Mouse (Mus musculus) stomach, embryonic 14.5 days (tissue): ENCODE results near the gene Mthfr. TPM values are rescaled to one million over a fixed set of nuclear protein-coding genes. Genes with fewer than 3 reads are reported as not detected.

Experiments used
- ATAC-seq: fragments of 200-750 bp; cut with Nextera tagmentation; 2 replicates; pipeline ENCODE4 v1.8.0; 2017; ENCODE audit warnings: low read depth, moderate TSS enrichment; ENCODE audit not compliant: insufficient number of reproducible peaks, insufficient read depth, low FRiP score
- H3K27ac ChIP-seq: fragments of 300-500 bp; sonication (generic); 2 replicates; pipeline ENCODE4 v1.5.1; 2014; ENCODE audit warnings: mild to moderate bottlenecking, low read length, moderate library complexity, mixed read lengths
- H3K27me3 ChIP-seq: fragments of 300-500 bp; sonication (generic); 2 replicates; pipeline ENCODE4 v1.6.1; 2014; ENCODE audit warnings: low read length, control low read depth, mixed read lengths; ENCODE audit not compliant: control insufficient read depth, insufficient read depth
- H3K36me3 ChIP-seq: fragments of 300-500 bp; sonication (generic); 2 replicates; pipeline ENCODE4 v1.6.1; 2014; ENCODE audit warnings: mild to moderate bottlenecking, control low read depth, low read length, moderate library complexity, mixed read lengths; ENCODE audit not compliant: control insufficient read depth, insufficient read depth
- H3K4me1 ChIP-seq: fragments of 300-500 bp; sonication (generic); 2 replicates; pipeline ENCODE4 v1.6.1; 2014; ENCODE audit warnings: low read length, control low read depth, mixed read lengths; ENCODE audit not compliant: control insufficient read depth, insufficient read depth
- H3K4me2 ChIP-seq: fragments of 300-500 bp; sonication (generic); replicated peaks from 2 replicates; pipeline ENCODE4 v1.6.1; 2014; ENCODE audit warnings: low read depth, low read length, control low read depth
- H3K4me3 ChIP-seq: fragments of 300-500 bp; sonication (generic); 2 replicates; pipeline ENCODE4 v1.5.1; 2014; ENCODE audit warnings: low read depth, low read length, control low read depth
- H3K9ac ChIP-seq: fragments of 300-500 bp; sonication (generic); replicated peaks from 2 replicates; pipeline ENCODE4 v1.6.1; 2014; ENCODE audit warnings: low read depth, mild to moderate bottlenecking, control low read depth, low read length, moderate library complexity, mixed read lengths
- H3K9me3 ChIP-seq: fragments of 300-500 bp; sonication (generic); 2 replicates; pipeline ENCODE4 v1.6.1; 2016; ENCODE audit warnings: low read depth, low read length, control low read depth; ENCODE audit not compliant: control insufficient read depth
- WGBS: fragments of 180-500 bp; shearing (Covaris S2); extraction: QIAGEN DNeasy Blood & Tissue Kit; methylation state at CpG from one replicate; pipeline ENCODE4 v1.1.7; 2014; 5-methylcytosine and 5-hydroxymethylcytosine counted together
- polyA plus RNA-seq: library from polyadenylated mRNA; unstranded; fragments of >200 nt; fragmentation: Nextera tagmentation; extraction: Ambion mirVana; gene quantifications from 2 replicates; pipeline ENCODE4 v1.2.1, GENCODE M21; 2014

Mthfr gene
- polyA plus RNA-seq: 18.0 and 18.4 TPM in 2 replicates

- WGBS: under 1% methylated on average over 54 of the region's 54 CpGs
- peak; percentile 93 for ATAC-seq
- peaks cover 34% of the 10 kb centered on the region for H3K4me1 ChIP-seq
- peak within 1 kb of the TSS; percentile 75; the same call in 1 of the 2 replicates for H3K27ac ChIP-seq
- no peaks in the 10 kb centered on the region for H3K27me3 ChIP-seq
- peak within 1 kb of the TSS; percentile 54 for H3K9ac ChIP-seq
- peak within 1 kb of the TSS; percentile 67 for H3K4me2 ChIP-seq
- H3K36me3 ChIP-seq: peaks cover 6% of the 10 kb centered on the region; the same call in 1 of the 2 replicates
- peak within 1 kb of the TSS; percentile 78 for H3K4me3 ChIP-seq
- no peaks in the 10 kb centered on the region for H3K9me3 ChIP-seq
Measured at GRCm38 (mm10) chr4:148038600-148039253, at the start of gene Mthfr, which contains the start of gene Clcn6. Gene Mthfr, plus strand, starts transcription at chr4:148039077. Gene Clcn6, minus strand, starts transcription at chr4:148038821.

GRCm38 (mm10) chr4:147993571-147994095 lies 45.2 kb upstream of the Mthfr start:
- ATAC-seq: no peak
- no peaks in the 10 kb centered on the region for H3K36me3 ChIP-seq
- H3K27me3 ChIP-seq: no peaks in the 10 kb centered on the region
- no peak overlapping the region for H3K4me2 ChIP-seq
- no peaks in the 10 kb centered on the region for H3K9me3 ChIP-seq
- no peak overlapping the region for H3K27ac ChIP-seq
- H3K9ac ChIP-seq: no peak overlapping the region
- no peak overlapping the region for H3K4me3 ChIP-seq
- H3K4me1 ChIP-seq: no peaks in the 10 kb centered on the region
- 59% methylated on average over 7 of the region's 7 CpGs for WGBS

GRCm38 (mm10) chr4:147995311-147995710 lies 43.6 kb upstream of the Mthfr start:
- ATAC-seq: no peak
- no peaks in the 10 kb centered on the region for H3K27me3 ChIP-seq
- H3K4me1 ChIP-seq: no peaks in the 10 kb centered on the region
- WGBS: 70% methylated on average over 3 of the region's 3 CpGs
- no peak overlapping the region for H3K27ac ChIP-seq
- H3K36me3 ChIP-seq: no peaks in the 10 kb centered on the region
- H3K4me3 ChIP-seq: no peak overlapping the region
- H3K9ac ChIP-seq: no peak overlapping the region
- no peak overlapping the region for H3K4me2 ChIP-seq
- H3K9me3 ChIP-seq: no peaks in the 10 kb centered on the region

GRCm38 (mm10) chr4:148000202-148000772 lies 38.6 kb upstream of the Mthfr start, which contains the start of gene Nppa:
Gene Nppa, plus strand, starts transcription at chr4:148000722.
- H3K4me3 ChIP-seq: no peak within 1 kb of the TSS
- WGBS: 25% methylated on average over 12 of the region's 12 CpGs
- peaks cover 1% of the 10 kb centered on the region; the same call in 1 of the 2 replicates for H3K36me3 ChIP-seq
- ATAC-seq: no peak
- no peaks in the 10 kb centered on the region for H3K4me1 ChIP-seq
- H3K27me3 ChIP-seq: no peaks in the 10 kb centered on the region
- H3K27ac ChIP-seq: no peak within 1 kb of the TSS
- no peak within 1 kb of the TSS for H3K4me2 ChIP-seq
- H3K9me3 ChIP-seq: no peaks in the 10 kb centered on the region
- H3K9ac ChIP-seq: no peak within 1 kb of the TSS

GRCm38 (mm10) chr4:148001013-148001789 lies 37.7 kb upstream of the Mthfr start:
- peaks cover 10% of the 10 kb centered on the region for H3K36me3 ChIP-seq
- ATAC-seq: no peak
- H3K27ac ChIP-seq: no peak overlapping the region
- H3K27me3 ChIP-seq: no peaks in the 10 kb centered on the region
- no peaks in the 10 kb centered on the region for H3K9me3 ChIP-seq
- no peak overlapping the region for H3K4me3 ChIP-seq
- no peak overlapping the region for H3K4me2 ChIP-seq
- WGBS: 80% methylated on average over 17 of the region's 17 CpGs
- H3K4me1 ChIP-seq: no peaks in the 10 kb centered on the region
- H3K9ac ChIP-seq: no peak overlapping the region

GRCm38 (mm10) chr4:148001866-148002265 lies 37.0 kb upstream of the Mthfr start:
- Histone ChIP-seq H3K9me3 (no peaks in the 10 kb centered on the region), H3K4me2 (no peak overlapping the region), H3K4me3 (no peak overlapping the region), H3K36me3 (peaks cover 12% of the 10 kb centered on the region), H3K4me1 (no peaks in the 10 kb centered on the region), H3K27me3 (no peaks in the 10 kb centered on the region), H3K9ac (no peak overlapping the region), H3K27ac (no peak overlapping the region)
- 46% methylated on average over 8 of the region's 8 CpGs for WGBS
- ATAC-seq: no peak

- 90% methylated on average over 7 of the region's 7 CpGs for WGBS
- H3K9me3 ChIP-seq: no peaks in the 10 kb centered on the region
- peaks cover 31% of the 10 kb centered on the region for H3K36me3 ChIP-seq
- ATAC-seq: no peak
- H3K4me3 ChIP-seq: no peak overlapping the region
- H3K27me3 ChIP-seq: no peaks in the 10 kb centered on the region
- H3K9ac ChIP-seq: no peak overlapping the region
- no peak overlapping the region for H3K27ac ChIP-seq
- H3K4me1 ChIP-seq: no peaks in the 10 kb centered on the region
- H3K4me2 ChIP-seq: no peak overlapping the region
Measured at GRCm38 (mm10) chr4:148004361-148004760, 34.5 kb upstream of the Mthfr start.

- H3K9me3 ChIP-seq: no peaks in the 10 kb centered on the region
- no peak for ATAC-seq
- H3K27ac ChIP-seq: no peak overlapping the region
- H3K4me3 ChIP-seq: no peak overlapping the region
- WGBS: 80% methylated on average over 4 of the region's 4 CpGs
- H3K4me1 ChIP-seq: no peaks in the 10 kb centered on the region
- H3K4me2 ChIP-seq: no peak overlapping the region
- H3K9ac ChIP-seq: no peak overlapping the region
- H3K27me3 ChIP-seq: no peaks in the 10 kb centered on the region
- peaks cover 63% of the 10 kb centered on the region for H3K36me3 ChIP-seq
Measured at GRCm38 (mm10) chr4:148008412-148008811, 30.5 kb upstream of the Mthfr start.
